Mouse (Mus musculus) E14TG2a.4 (cell line): Measurements from ENCODE around the gene Gm37240.

Experiments
- CTCF ChIP-seq: conservative IDR thresholded peaks from 2 replicates; pipeline ENCODE4 v1.5.1; 2014; ENCODE audit warnings: low read length
- NANOG ChIP-seq: IDR thresholded peaks from 2 replicates; pipeline ENCODE4 v1.6.1; 2014; ENCODE audit warnings: borderline replicate concordance, low read length, mixed read lengths

- no peak for TF ChIP-seq CTCF
- no peak for TF ChIP-seq NANOG
These were observed 504.0 kb downstream of the Gm37240 start for GRCm38 (mm10) chr3:85383330-85383729.
